Mouse (Mus musculus) brain, embryonic 14.5 days (tissue): Measurements from ENCODE around the gene Rasgef1b. TPM values are rescaled to one million over a fixed set of nuclear protein-coding genes. Genes with fewer than 3 reads are reported as not detected.

Experiments
- DNase-seq: peaks from one replicate; pipeline ENCODE4 v3.0.0-alpha.2; 2011; ENCODE audit warnings: low read depth
- CTCF ChIP-seq: fragments of 200-500 bp; IDR thresholded peaks from 2 replicates; pipeline ENCODE4 v1.5.1; 2012; ENCODE audit warnings: inconsistent platforms, mild to moderate bottlenecking, moderate library complexity, borderline replicate concordance; ENCODE audit not compliant: insufficient read depth, insufficient read length; ENCODE audit errors: extremely low read depth
- POLR2A ChIP-seq: fragments of 200-500 bp; IDR thresholded peaks from 2 replicates; pipeline ENCODE4 v1.6.1; 2012; ENCODE audit warnings: mild to moderate bottlenecking, inconsistent platforms, borderline replicate concordance; ENCODE audit not compliant: poor library complexity, insufficient read depth, insufficient read length, severe bottlenecking; ENCODE audit errors: extremely low read depth
- polyA plus RNA-seq: library from polyadenylated mRNA; depleted of rRNA; stranded (reverse); fragments of >200 nt; gene quantifications from 2 replicates; pipeline ENCODE4 v1.2.3, GENCODE M21; 2012

Rasgef1b gene
- polyA plus RNA-seq, 1 experiment, result 37.4 TPM

GRCm38 (mm10) chr5:99737937-99738727 is 9.3 kb upstream of the Rasgef1b start:
- TF ChIP-seq CTCF, result no peak
- TF ChIP-seq POLR2A, result no peak
- peak; percentile 49 for DNase-seq

GRCm38 (mm10) chr5:99729931-99730330 is 1.1 kb upstream of the Rasgef1b start:
- TF ChIP-seq POLR2A (no peak), CTCF (no peak)
- no peak for DNase-seq

- TF ChIP-seq CTCF, result no peak
- TF ChIP-seq POLR2A, result no peak
- DNase-seq, result peak; percentile 86
Measured at GRCm38 (mm10) chr5:99729361-99729882, 557 bp upstream of the Rasgef1b start.

GRCm38 (mm10) chr5:99728027-99728451 is 826 bp downstream of the Rasgef1b start:
- DNase-seq, result peak; percentile 70

GRCm38 (mm10) chr5:99723941-99724340 is 4.9 kb downstream of the Rasgef1b start:
- peak; percentile 54 for DNase-seq
- TF ChIP-seq CTCF, result no peak
- no peak for TF ChIP-seq POLR2A

More at GRCm38 (mm10) chr5:99728027-99728451, 826 bp downstream of the Rasgef1b start:
- TF ChIP-seq POLR2A (no peak), CTCF (no peak)

- no peak for DNase-seq
- TF ChIP-seq CTCF (no peak), POLR2A (no peak)
Measured at GRCm38 (mm10) chr5:99722310-99722709, 6.6 kb downstream of the Rasgef1b start.

- DNase-seq, result no peak
- TF ChIP-seq CTCF (no peak), POLR2A (no peak)
Measured at GRCm38 (mm10) chr5:99720554-99720953, 8.3 kb downstream of the Rasgef1b start.

GRCm38 (mm10) chr5:99717917-99718316 is 10.9 kb downstream of the Rasgef1b start:
- DNase-seq, result no peak
- TF ChIP-seq POLR2A (no peak), CTCF (no peak)

- TF ChIP-seq POLR2A (no peak), CTCF (no peak)
- DNase-seq, result peak; percentile 86
Measured at GRCm38 (mm10) chr5:99715281-99715744, 13.6 kb downstream of the Rasgef1b start.

GRCm38 (mm10) chr5:99711947-99712346 is 16.9 kb downstream of the Rasgef1b start:
- no peak for DNase-seq
- TF ChIP-seq CTCF (no peak), POLR2A (no peak)

GRCm38 (mm10) chr5:99708706-99709105 is 20.2 kb downstream of the Rasgef1b start:
- DNase-seq, result peak; percentile 44
- TF ChIP-seq CTCF, result peak; percentile 51; the same call in 1 of the 2 replicates
- TF ChIP-seq POLR2A, result no peak

GRCm38 (mm10) chr5:99707261-99707660 is 21.6 kb downstream of the Rasgef1b start:
- no peak for TF ChIP-seq CTCF
- no peak for TF ChIP-seq POLR2A
- DNase-seq, result peak; percentile 31

- TF ChIP-seq POLR2A (no peak), CTCF (no peak)
- DNase-seq, result no peak
Measured at GRCm38 (mm10) chr5:99701811-99702210, 27.1 kb downstream of the Rasgef1b start.
